Mouse (Mus musculus) left cerebral cortex, adult 2 months (tissue): Measurements from ENCODE around the gene Osm. TPM values are rescaled to one million over a fixed set of nuclear protein-coding genes. Genes with fewer than 3 reads are reported as not detected.

Experiments
- DNase-seq, 2 experiments: peaks; one replicate each; pipeline ENCODE4 v3.0.0; 2021 to 2022; ENCODE audit warnings: low spot score in 2 of 2, mixed read lengths in 1 of 2; ENCODE audit errors: extremely low spot score in 1 of 2
- H3K27ac ChIP-seq: fragments of 200-600 bp; 2 replicates; pipeline ENCODE4 v1.8.1; 2022
- H3K4me3 ChIP-seq: fragments of 200-600 bp; 2 replicates; pipeline ENCODE4 v1.8.1; 2022
- CTCF ChIP-seq: fragments of 200-600 bp; IDR thresholded peaks from 2 replicates; pipeline ENCODE4 v1.8.1; 2022; ENCODE audit warnings: antibody characterized with exemption, mild to moderate bottlenecking, moderate library complexity
- intact Hi-C: fragments of 180-260 bp; cut with DNase I; formaldehyde crosslinking; loops from one replicate; pipeline ENCODE4 v1.15.1; 2025
- total RNA-seq, 2 experiments: library from RNA; stranded (reverse); gene quantifications; 2 replicates each; pipeline ENCODE4 v1.2.3; 2021

Gene Osm
- total RNA-seq, 2 experiments from 2014 or later = not detected

GRCm38 (mm10) chr11:4263296-4263695, 27.1 kb downstream of the Osm start:
- no peak for DNase-seq
- Histone ChIP-seq H3K27ac (no peak overlapping the region), H3K4me3 (no peak overlapping the region)
- intact Hi-C loops = loop anchor here (10.0 kb wide), 1 partner anchor 602 kb away; no protein-coding TSS in a partner anchor
- no peak for TF ChIP-seq CTCF

GRCm38 (mm10) chr11:4264066-4264465, 27.8 kb downstream of the Osm start:
- Histone ChIP-seq H3K4me3 (no peak overlapping the region), H3K27ac (no peak overlapping the region)
- intact Hi-C loops = loop anchor here (10.0 kb wide), 1 partner anchor 601 kb away; no protein-coding TSS in a partner anchor
- no peak for DNase-seq
- no peak for TF ChIP-seq CTCF

DNA sequence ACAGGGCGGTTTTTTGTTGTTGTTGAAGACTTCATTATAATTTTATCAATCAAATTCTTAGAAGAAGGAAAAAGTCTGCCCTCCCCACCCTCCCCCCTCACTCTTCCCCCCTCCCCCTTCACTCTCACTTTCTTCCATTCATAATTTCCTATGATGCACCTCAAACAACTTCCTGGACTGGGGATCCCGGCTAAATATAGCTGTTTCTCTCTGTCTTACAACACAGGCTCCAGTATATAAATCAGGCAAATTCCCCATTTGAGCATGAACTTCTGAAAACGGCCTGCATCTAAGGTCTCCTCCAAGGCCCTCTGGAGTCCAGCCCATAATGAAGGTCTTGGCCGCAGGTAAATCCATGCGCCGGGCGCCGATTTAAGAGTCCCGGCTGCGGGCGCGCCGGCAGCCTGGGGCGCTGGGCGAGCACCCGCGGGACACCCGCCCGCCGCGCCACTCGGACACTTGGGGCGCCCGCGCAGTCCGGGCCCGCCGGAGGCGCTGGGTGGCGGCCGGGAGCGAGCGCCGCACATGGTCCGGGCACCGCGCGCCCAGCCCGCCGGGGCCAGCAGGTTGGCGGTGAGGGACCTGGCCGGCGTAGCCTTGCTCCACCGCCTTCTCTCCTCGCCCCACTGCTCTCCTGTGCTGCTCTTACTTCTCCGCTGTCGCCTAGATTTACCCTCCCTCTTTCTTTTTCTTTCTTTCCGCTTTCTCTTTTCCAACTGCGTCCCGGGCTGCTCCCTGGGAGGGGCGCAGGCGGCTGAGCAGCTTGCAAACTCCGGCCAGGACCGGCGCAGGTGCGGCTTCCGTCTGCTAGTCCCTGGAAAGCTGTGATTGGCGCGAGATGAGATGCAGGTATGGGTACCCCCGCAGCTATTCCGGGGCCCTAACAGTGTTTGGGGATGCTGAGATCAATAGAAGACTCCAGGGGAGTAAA, 30.3 kb downstream of the Osm start:
- intact Hi-C loops = loop anchor here (10.0 kb wide), 1 partner anchor 598 kb away; no protein-coding TSS in a partner anchor
- H3K4me3 ChIP-seq = peak overlapping the region; percentile 51
- no peak overlapping the region for H3K27ac ChIP-seq
- peak in 1 of 2 experiments; percentile 30 for DNase-seq
- TF ChIP-seq CTCF = no peak; the same call in 1 of the 2 replicates

- intact Hi-C loops = loop anchor here (10.0 kb wide), 1 partner anchor 598 kb away; no protein-coding TSS in a partner anchor
- Histone ChIP-seq H3K4me3 (peak overlapping the region; percentile 51), H3K27ac (no peak overlapping the region)
- TF ChIP-seq CTCF = no peak
- no peak for DNase-seq
Measured at GRCm38 (mm10) chr11:4267202-4267578, 31.0 kb downstream of the Osm start.

GRCm38 (mm10) chr11:4268500-4268899, 32.3 kb downstream of the Osm start:
- TF ChIP-seq CTCF = no peak
- H3K27ac ChIP-seq = no peak overlapping the region
- no peak for DNase-seq
- H3K4me3 ChIP-seq = no peak overlapping the region
- intact Hi-C loops = loop anchor here (10.0 kb wide), 1 partner anchor 596 kb away; no protein-coding TSS in a partner anchor

DNA sequence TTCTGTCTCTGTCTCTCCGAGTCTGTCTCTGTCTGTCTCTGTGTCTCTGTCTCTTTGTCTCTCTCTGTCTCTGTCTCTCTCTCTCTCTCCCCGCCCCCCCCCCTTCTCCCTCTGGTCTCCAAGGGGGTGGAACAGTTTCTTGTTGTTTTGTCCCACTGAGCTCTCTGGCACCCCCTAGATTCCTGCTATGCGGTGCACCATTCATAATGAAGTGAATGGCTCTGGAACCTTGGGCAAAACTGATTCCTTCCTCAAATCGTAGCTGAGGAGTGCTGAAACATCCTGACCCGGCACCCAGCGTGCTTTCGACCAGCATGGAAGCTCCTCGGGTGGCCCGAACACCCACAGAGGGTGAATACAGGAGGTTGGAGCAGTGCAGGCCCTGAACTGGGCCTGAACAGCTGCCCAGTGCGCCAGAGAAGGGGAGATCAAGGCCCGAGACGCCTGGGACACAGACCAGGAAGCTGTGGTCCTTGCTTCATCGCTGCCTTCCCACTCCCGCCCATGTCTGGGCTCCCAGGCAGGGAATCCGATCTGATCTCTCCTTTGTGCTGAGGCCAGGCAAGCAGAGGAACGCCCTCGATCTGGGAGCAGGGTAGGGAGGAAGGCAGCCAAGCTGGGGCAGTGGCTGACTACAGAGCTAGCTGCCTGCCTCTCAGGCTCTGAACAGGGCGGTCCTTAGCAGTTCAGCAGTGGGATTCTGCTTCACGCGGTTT, 34.7 kb downstream of the Osm start:
- intact Hi-C loops = no loop called here
- TF ChIP-seq CTCF = peak; percentile 39
- H3K27ac ChIP-seq = no peak overlapping the region
- DNase-seq = no peak
- no peak overlapping the region for H3K4me3 ChIP-seq

GRCm38 (mm10) chr11:4271544-4271943, 35.3 kb downstream of the Osm start:
- Histone ChIP-seq H3K27ac (no peak overlapping the region), H3K4me3 (no peak overlapping the region)
- TF ChIP-seq CTCF = no peak
- intact Hi-C loops = no loop called here
- no peak for DNase-seq

DNA sequence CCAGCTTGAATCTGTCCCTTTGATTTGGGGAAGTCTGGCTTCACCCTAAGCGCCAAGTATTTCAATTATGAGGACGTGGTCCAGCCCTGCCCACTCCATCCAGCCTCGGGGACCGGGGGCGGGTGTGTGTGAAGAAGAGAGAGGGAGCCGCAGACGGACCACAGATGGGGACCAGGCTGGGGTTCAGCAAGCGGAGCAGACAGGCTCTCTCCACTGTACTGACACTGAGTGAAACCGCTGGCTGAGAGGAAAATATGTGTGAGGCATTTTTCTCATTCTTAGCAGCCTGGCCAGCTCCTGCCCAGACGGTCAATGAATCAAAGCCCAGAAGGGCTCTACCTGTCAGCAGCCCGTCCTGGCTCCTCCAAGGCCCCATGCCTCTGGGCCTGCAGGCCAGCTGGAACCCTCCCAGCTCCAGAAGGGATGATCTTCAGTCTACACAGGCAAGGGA, 40.2 kb downstream of the Osm start:
- intact Hi-C loops = no loop called here
- no peak overlapping the region for H3K27ac ChIP-seq
- no peak for TF ChIP-seq CTCF
- no peak for DNase-seq
- H3K4me3 ChIP-seq = no peak overlapping the region

DNA sequence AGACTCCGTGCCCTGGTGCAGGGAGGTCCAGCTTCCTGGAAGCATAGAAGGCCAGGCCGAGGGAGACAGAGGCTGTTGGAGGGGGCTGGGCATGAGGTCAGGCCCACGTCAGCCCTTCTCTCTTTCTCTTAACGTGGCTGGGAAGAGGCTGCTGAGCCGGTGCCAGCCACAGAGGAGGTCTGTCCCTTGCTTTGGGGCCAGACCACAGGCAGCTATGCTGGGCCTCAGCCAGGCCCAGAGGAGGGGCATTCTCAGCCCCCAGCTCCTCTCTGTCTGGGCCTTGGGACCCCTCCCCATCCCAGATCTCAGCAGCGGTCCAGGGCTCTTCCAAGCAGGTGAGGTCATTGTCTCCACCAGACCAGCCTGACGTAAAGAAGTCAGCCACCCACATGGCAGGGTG, 43.7 kb downstream of the Osm start:
- intact Hi-C loops = no loop called here
- no peak for TF ChIP-seq CTCF
- Histone ChIP-seq H3K27ac (no peak overlapping the region), H3K4me3 (no peak overlapping the region)
- DNase-seq = no peak

DNA sequence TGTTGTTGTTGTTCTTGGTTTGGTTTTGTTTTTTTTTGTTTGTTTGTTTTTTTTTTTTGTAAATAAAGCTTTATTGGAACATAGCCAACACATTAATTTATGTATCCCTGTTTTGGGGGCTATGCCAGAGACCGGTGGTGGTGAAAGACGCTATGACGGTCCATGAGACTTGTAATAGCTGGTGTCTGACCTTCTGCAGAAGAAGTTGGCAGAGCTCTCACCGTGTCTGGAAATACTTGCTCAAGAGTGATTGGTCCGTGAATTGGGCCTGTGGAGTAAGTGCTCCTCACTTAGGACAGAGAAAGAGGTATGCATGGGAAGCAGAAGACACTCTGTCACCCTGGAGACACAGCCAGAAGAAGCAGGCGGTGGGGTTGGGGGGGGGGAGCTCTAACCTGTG, 45.6 kb downstream of the Osm start:
- Histone ChIP-seq H3K27ac (no peak overlapping the region), H3K4me3 (no peak overlapping the region)
- no peak for DNase-seq
- no peak for TF ChIP-seq CTCF
- intact Hi-C loops = no loop called here

DNA sequence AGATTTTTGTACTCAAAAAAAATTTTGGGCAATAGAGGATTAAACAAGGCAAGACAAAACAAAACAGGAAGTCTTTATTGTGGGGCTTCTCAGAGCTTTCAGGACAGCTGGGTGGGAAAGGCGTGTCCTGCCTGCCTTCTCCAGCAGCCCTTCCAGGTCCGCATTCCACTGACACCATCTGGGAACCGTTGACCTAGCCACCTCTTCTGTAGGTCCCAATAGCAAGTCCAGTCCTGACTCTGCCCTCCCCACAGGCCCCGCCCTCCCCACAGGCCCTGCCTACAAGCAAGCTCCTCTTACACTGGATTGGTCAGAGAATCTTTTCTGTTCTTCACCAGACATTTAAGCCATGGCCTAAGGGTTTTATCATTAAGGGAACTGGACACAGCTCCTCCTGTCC, 47.4 kb downstream of the Osm start:
- intact Hi-C loops = no loop called here
- TF ChIP-seq CTCF = no peak
- DNase-seq = no peak
- no peak overlapping the region for H3K4me3 ChIP-seq
- H3K27ac ChIP-seq = no peak overlapping the region

- intact Hi-C loops = no loop called here
- DNase-seq = no peak
- no peak overlapping the region for H3K27ac ChIP-seq
- TF ChIP-seq CTCF = no peak
- H3K4me3 ChIP-seq = no peak overlapping the region
Measured at GRCm38 (mm10) chr11:4289280-4289679, 53.1 kb downstream of the Osm start.

Other genes with a start within 250 kb of the Osm start
- not detected for gene Sec14l4, start 205.0 kb upstream of the Osm start, total RNA-seq
- 1 to 10 TPM; 1.3 to 1.4 TPM for gene Sec14l3, start 171.6 kb upstream of the Osm start, total RNA-seq
- 100 to 1,000 TPM in 1 of 2 experiments, 10 to 100 TPM in 1; 91.0 to 101 TPM for gene Mtfp1, start 141.0 kb upstream of the Osm start, total RNA-seq
- 10 to 100 TPM; 37.7 to 45.2 TPM for gene Sec14l2, start 113.0 kb upstream of the Osm start, total RNA-seq
- 10 to 100 TPM; 32.1 to 32.6 TPM for gene Rnf215, start 101.2 kb upstream of the Osm start, total RNA-seq
- gene Ccdc157, start 76.1 kb upstream of the Osm start, total RNA-seq = 10 to 100 TPM; 16.4 to 17.9 TPM
- gene Sf3a1, start 76.1 kb upstream of the Osm start, total RNA-seq = 10 to 100 TPM; 63.8 to 67.4 TPM
- 10 to 100 TPM; 35.3 to 36.6 TPM for gene Tbc1d10a, start 49.6 kb upstream of the Osm start, total RNA-seq
- gene Castor1, start 18.2 kb upstream of the Osm start, total RNA-seq = 1 to 10 TPM; 3.9 to 4.2 TPM
- gene Lif, start 21.1 kb downstream of the Osm start, total RNA-seq = 1 to 10 TPM in 1 of 2 experiments, under 1 TPM in 1; 0.70 to 1.2 TPM
- not detected for gene Hormad2, start 204.7 kb downstream of the Osm start, total RNA-seq